Mouse (Mus musculus) kidney, adult 8-10 months (tissue): ENCODE data around the gene Srgap1.
A peak's percentile ranks its signal among the peaks of the same experiment; 100 is the strongest.

Source experiments
- DNase-seq, 2 experiments: peaks; one replicate each; pipeline ENCODE4 v3.0.0; 2022

The Srgap1 gene

GRCm38 (mm10) chr10:122016631-122017030 lies 30.5 kb downstream of the Srgap1 start:
- no peak for DNase-seq

GRCm38 (mm10) chr10:122012321-122012720 lies 34.8 kb downstream of the Srgap1 start:
- no peak for DNase-seq

- DNase-seq = peak in 1 of 2 experiments; percentile 30
Measured at GRCm38 (mm10) chr10:122008731-122009391, 38.3 kb downstream of the Srgap1 start.

- no peak for DNase-seq
Measured at GRCm38 (mm10) chr10:122008370-122008730, 38.8 kb downstream of the Srgap1 start.

- no peak for DNase-seq
Measured at GRCm38 (mm10) chr10:122006606-122007005, 40.5 kb downstream of the Srgap1 start.

- no peak for DNase-seq
Measured at GRCm38 (mm10) chr10:122006151-122006550, 41.0 kb downstream of the Srgap1 start.

GRCm38 (mm10) chr10:122005560-122005959 lies 41.6 kb downstream of the Srgap1 start:
- DNase-seq = no peak

- no peak for DNase-seq
Measured at GRCm38 (mm10) chr10:122002930-122003329, 44.2 kb downstream of the Srgap1 start.

- no peak for DNase-seq
Measured at GRCm38 (mm10) chr10:121998806-121999205, 48.3 kb downstream of the Srgap1 start.

- no peak for DNase-seq
Measured at GRCm38 (mm10) chr10:121996500-121996899, 50.6 kb downstream of the Srgap1 start.

- peak in 1 of 2 experiments; percentile 17 for DNase-seq
Measured at GRCm38 (mm10) chr10:121995448-121995847, 51.7 kb downstream of the Srgap1 start.

GRCm38 (mm10) chr10:121994660-121995059 lies 52.5 kb downstream of the Srgap1 start:
- DNase-seq = no peak

- no peak for DNase-seq
Measured at GRCm38 (mm10) chr10:121992609-121993008, 54.5 kb downstream of the Srgap1 start.

GRCm38 (mm10) chr10:121986997-121987396 lies 60.1 kb downstream of the Srgap1 start:
- DNase-seq = no peak

GRCm38 (mm10) chr10:121984887-121985286 lies 62.2 kb downstream of the Srgap1 start:
- DNase-seq = no peak

GRCm38 (mm10) chr10:121983993-121984610 lies 63.0 kb downstream of the Srgap1 start:
- peak; percentile 27 to 50 for DNase-seq

- DNase-seq = peak in 1 of 2 experiments; percentile 30
Measured at GRCm38 (mm10) chr10:121975330-121975729, 71.8 kb downstream of the Srgap1 start.

GRCm38 (mm10) chr10:121974591-121974990 lies 72.5 kb downstream of the Srgap1 start:
- DNase-seq = no peak

- DNase-seq = no peak
Measured at GRCm38 (mm10) chr10:121973281-121973680, 73.8 kb downstream of the Srgap1 start.

- DNase-seq = no peak
Measured at GRCm38 (mm10) chr10:121972249-121972892, 74.7 kb downstream of the Srgap1 start.

- no peak for DNase-seq
Measured at GRCm38 (mm10) chr10:121971658-121972057, 75.5 kb downstream of the Srgap1 start.

GRCm38 (mm10) chr10:121970912-121971311 lies 76.2 kb downstream of the Srgap1 start:
- DNase-seq = no peak

- no peak for DNase-seq
Measured at GRCm38 (mm10) chr10:121964114-121964513, 83.0 kb downstream of the Srgap1 start.

GRCm38 (mm10) chr10:121962053-121962452 lies 85.1 kb downstream of the Srgap1 start:
- DNase-seq = no peak
